ENCODE assay signal across 8 mouse cellular contexts in the genomic region with DNA sequence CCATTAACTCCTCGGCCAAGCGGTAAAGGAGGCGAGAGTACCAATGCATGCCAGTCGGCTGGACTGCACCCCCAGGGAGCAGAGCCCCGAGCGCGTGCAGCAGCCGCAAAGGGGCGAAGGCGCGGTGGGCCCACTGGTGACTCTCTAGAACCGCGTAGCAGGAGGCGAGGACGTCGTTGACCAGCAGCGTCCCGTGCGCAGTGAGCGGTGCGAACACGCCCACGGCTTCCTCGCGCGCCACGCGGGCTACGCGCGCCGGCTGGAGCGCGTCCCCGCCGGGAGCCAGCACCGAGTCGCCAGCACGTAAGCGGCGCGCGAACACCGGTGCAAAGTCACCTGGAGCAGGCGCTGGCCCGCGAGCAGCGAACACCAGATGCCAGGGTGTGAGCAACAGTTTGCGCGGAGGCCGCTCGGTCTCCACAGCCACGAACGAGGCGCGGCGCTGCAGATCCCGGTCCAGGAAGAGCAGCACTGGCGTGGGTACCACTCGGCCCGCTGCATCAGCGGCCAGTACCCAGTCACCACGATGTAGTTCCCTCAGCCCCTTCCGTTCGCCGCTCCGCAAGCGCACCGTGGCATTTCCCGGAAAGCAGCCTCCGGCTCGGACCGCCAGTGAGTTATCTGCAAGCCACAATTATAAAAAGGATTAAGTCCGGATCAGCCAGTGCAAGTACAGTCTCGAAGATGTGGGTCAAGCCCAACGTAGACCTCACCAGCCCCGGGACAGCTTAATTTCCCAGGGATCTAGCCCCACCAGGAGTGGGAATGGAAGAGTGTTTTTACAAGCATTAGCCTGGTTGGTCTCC. TPM values are rescaled to one million over a fixed set of nuclear protein-coding genes. Genes with fewer than 3 reads are reported as not detected.
DNase-seq lines count a peak whose midpoint lies in the region; ATAC-seq and TF ChIP-seq lines count a peak whose summit lies in the region.

Rhebl1 (minus strand) TSS at position 601 of the 806 bp plus-strand sequence.

- H3K9me3 ChIP-seq in CH12.LX (replicated peaks; ENCODE audit: low read length): peaks cover 6% of the 10 kb centered on the region
- H3K9me3 ChIP-seq in heart, postnatal 0 days (replicated peaks; ENCODE audit: control insufficient read depth, low read length): no peaks in the 10 kb centered on the region
- no peaks in the 10 kb centered on the region for H3K9me3 ChIP-seq in limb, embryonic 10.5 days (replicated peaks)
- no peaks in the 10 kb centered on the region for H3K9me3 ChIP-seq in midbrain, embryonic 12.5 days

- no peak within 1 kb of the TSS for H3K27ac ChIP-seq in CH12.LX (ENCODE audit: insufficient read depth, low read depth)
- no peak within 1 kb of the TSS for H3K27ac ChIP-seq in heart, postnatal 0 days (ENCODE audit: low read depth)
- peak within 1 kb of the TSS; percentile 77; the same call in 1 of the 2 replicates for H3K27ac ChIP-seq in limb, embryonic 10.5 days
- H3K27ac ChIP-seq in midbrain, embryonic 12.5 days (replicated peaks): no peak within 1 kb of the TSS

- TF ChIP-seq EP300 in CH12.LX (IDR thresholded peaks at IDR 0.05; ENCODE audit: low read length): no peak
- TF ChIP-seq EP300 in heart, postnatal 0 days (IDR thresholded peaks at IDR 0.05; ENCODE audit: low read depth): no peak

- peaks cover 6 to 8% of the 10 kb centered on the region in 2 experiments; a peak in 3 of 4 replicates for H3K4me1 ChIP-seq in CH12.LX (ENCODE audit: control insufficient read depth in 1 of 2, insufficient read depth in 2 of 2)
- peaks cover 33% of the 10 kb centered on the region for H3K4me1 ChIP-seq in heart, postnatal 0 days (ENCODE audit: control insufficient read depth, insufficient read depth)
- peaks cover 52% of the 10 kb centered on the region for H3K4me1 ChIP-seq in limb, embryonic 10.5 days
- H3K4me1 ChIP-seq in midbrain, embryonic 12.5 days: peaks cover 44% of the 10 kb centered on the region

- peak within 1 kb of the TSS in 1 of 3 experiments; percentile 44 for H3K4me3 ChIP-seq in CH12.LX (replicated peaks in 1 of 3; ENCODE audit: low read depth in 2 of 3, low read length in 2 of 3, poor library complexity in 1 of 3)
- peak within 1 kb of the TSS; percentile 60 for H3K4me3 ChIP-seq in heart, postnatal 0 days (ENCODE audit: low read depth, low read length)
- peak within 1 kb of the TSS; percentile 61 for H3K4me3 ChIP-seq in limb, embryonic 10.5 days
- H3K4me3 ChIP-seq in midbrain, embryonic 12.5 days: peak within 1 kb of the TSS; percentile 47

- no peaks in the 10 kb centered on the region for H3K79me2 ChIP-seq in CH12.LX (replicated peaks; ENCODE audit: control insufficient read depth, extremely low read depth, insufficient read depth, poor library complexity, severe bottlenecking)

- WGBS in heart, postnatal 0 days: 2% methylated on average over 73 of the region's 77 CpGs
- under 1% methylated on average over 77 of the region's 77 CpGs for WGBS in limb, embryonic 10.5 days
- under 1% methylated on average over 77 of the region's 77 CpGs for WGBS in midbrain, embryonic 12.5 days

- no peak for TF ChIP-seq RAD21 in CH12.LX (IDR thresholded peaks at IDR 0.05; ENCODE audit: low read depth, low read length)

- peaks cover 3% of the 10 kb centered on the region for H3K27me3 ChIP-seq in CH12.LX (replicated peaks)
- H3K27me3 ChIP-seq in heart, postnatal 0 days (ENCODE audit: control insufficient read depth, insufficient read depth, low read length): peaks cover 59% of the 10 kb centered on the region
- peaks cover 87% of the 10 kb centered on the region for H3K27me3 ChIP-seq in limb, embryonic 10.5 days (ENCODE audit: low read depth, poor library complexity, severe bottlenecking)
- H3K27me3 ChIP-seq in midbrain, embryonic 12.5 days: peaks cover 85% of the 10 kb centered on the region

- peak; percentile 38 for DNase-seq in gastrocnemius, postnatal 10 days
- DNase-seq in gastrocnemius, adult 8-10 months (ENCODE audit: low spot score in 2 of 2): no peak
- DNase-seq in CH12.LX (ENCODE audit: extremely low read depth): no peak
- peak; percentile 43 to 46 for DNase-seq in cerebellum, postnatal 36 days
- DNase-seq in heart, postnatal 0 days (ENCODE audit: low spot score): no peak
- no peak for DNase-seq in limb, embryonic 10.5 days (ENCODE audit: low spot score)
- DNase-seq in thymus, postnatal 25 days: peak; percentile 20

- H3K36me3 ChIP-seq in CH12.LX (replicated peaks in 1 of 2; ENCODE audit: control insufficient read depth in 1 of 2, insufficient read depth in 1 of 2, low read length in 1 of 2): peaks cover 0 to 1% of the 10 kb centered on the region in 2 experiments
- no peaks in the 10 kb centered on the region for H3K36me3 ChIP-seq in heart, postnatal 0 days (replicated peaks; ENCODE audit: control insufficient read depth, insufficient read depth, low read length)
- H3K36me3 ChIP-seq in limb, embryonic 10.5 days: no peaks in the 10 kb centered on the region
- H3K36me3 ChIP-seq in midbrain, embryonic 12.5 days: no peaks in the 10 kb centered on the region

- dilution Hi-C loops in CH12.LX (cut with MboI; ENCODE audit: extremely low pct_ligation_motif_present, extremely low pct_unique_long_range_greater_than_20kb, low sequenced_read_pairs): no loop called here

- H3K9ac ChIP-seq in CH12.LX (ENCODE audit: insufficient read depth, low read depth): no peak within 1 kb of the TSS
- peak within 1 kb of the TSS; percentile 61 for H3K9ac ChIP-seq in heart, postnatal 0 days (replicated peaks; ENCODE audit: low read depth, low read length)
- H3K9ac ChIP-seq in midbrain, embryonic 12.5 days (replicated peaks): peak within 1 kb of the TSS; percentile 54

- in situ Hi-C loops in CH12.LX (cut with MboI; ENCODE audit: low pct_ligation_motif_present, low pct_unique_long_range_greater_than_20kb, low sequenced_read_pairs): no loop called here

- H3K4me2 ChIP-seq in CH12.LX (ENCODE audit: insufficient read depth, low read depth, poor library complexity, severe bottlenecking): peak within 1 kb of the TSS; percentile 73
- peak within 1 kb of the TSS; percentile 95 for H3K4me2 ChIP-seq in heart, postnatal 0 days (ENCODE audit: low read depth, low read length)
- H3K4me2 ChIP-seq in midbrain, embryonic 12.5 days (replicated peaks): peak within 1 kb of the TSS; percentile 90

- no peak for TF ChIP-seq CTCF in CH12.LX (conservative IDR thresholded peaks at IDR 0.05 in 1 of 2, IDR thresholded peaks at IDR 0.05 in 1 of 2; ENCODE audit: low read depth in 2 of 2, low read length in 2 of 2)
- no peak for TF ChIP-seq CTCF in heart, postnatal 0 days (IDR thresholded peaks at IDR 0.05; ENCODE audit: low read depth)

- ATAC-seq in heart, postnatal 0 days (ENCODE audit: insufficient read depth, low read depth): no peak
- no peak for ATAC-seq in midbrain, embryonic 12.5 days (ENCODE audit: low FRiP score, low read depth)

- no peak for TF ChIP-seq POLR2A in CH12.LX (IDR thresholded peaks at IDR 0.05; ENCODE audit: low read depth, low read length)

TF ChIP-seq in CH12.LX, 34 proteins besides CTCF, POLR2A, EP300 and RAD21:
- TF ChIP-seq NRF1 (IDR thresholded peaks at IDR 0.05; ENCODE audit: low read depth, low read length): no peak
- TF ChIP-seq MXI1 (IDR thresholded peaks at IDR 0.05; ENCODE audit: low read depth, low read length): 0 out of 2 replicates have a peak, but pooled peaks have one; percentile 53
- TF ChIP-seq CHD2 (IDR thresholded peaks at IDR 0.05; ENCODE audit: low read length): no peak
- TF ChIP-seq JUND (conservative IDR thresholded peaks at IDR 0.05; ENCODE audit: low read depth, low read length): no peak
- TF ChIP-seq MAX (IDR thresholded peaks at IDR 0.05; ENCODE audit: low read length): peak; percentile 21; the same call in 1 of the 2 replicates
- no peak for TF ChIP-seq TBP (conservative IDR thresholded peaks at IDR 0.05; ENCODE audit: low read depth, low read length)
- TF ChIP-seq TCF12 (IDR thresholded peaks at IDR 0.05; ENCODE audit: low read depth, low read length): no peak

RNA-seq across cellular contexts. Expression of gene Rhebl1, which starts in this region (rescaled TPM):
- total RNA-seq in gastrocnemius, postnatal 10 days (2021): 1 to 10 TPM; 2.1 to 2.7 TPM
- total RNA-seq in gastrocnemius, adult 8-10 months (2022): 1 to 10 TPM; 1.4 to 2.9 (median 2.0) TPM
- total RNA-seq in CH12.LX (2012; rRNA removed) (11.1 and 13.9 TPM in 2 replicates), CH12.LX (2014; rRNA removed) (17.6 and 23.2 TPM in 2 replicates)
- polyA plus RNA-seq in CH12.LX (2012; ENCODE audit: insufficient read length, low read depth): 23.3 and 25.1 TPM in 2 replicates
- 7.5 and 12.6 TPM in 2 replicates for total RNA-seq in heart, postnatal 0 days (2014; rRNA removed; ENCODE audit: low replicate concordance)
- polyA plus RNA-seq in heart, postnatal 0 days (2015; fragmentation: Nextera tagmentation; extraction: Ambion mirVana): 4.0 and 4.1 TPM in 2 replicates
- polyA plus RNA-seq in limb, embryonic 10.5 days (2016; fragmentation: Nextera tagmentation; extraction: Ambion mirVana): 27.9 and 34.3 TPM in 2 replicates
- 20.1 and 22.9 TPM in 2 replicates for polyA plus RNA-seq in midbrain, embryonic 12.5 days (2016; fragmentation: Nextera tagmentation; extraction: Ambion mirVana)

Comparison
In these comparisons a context has a peak if more than half of its experiments do, and no peak if none do; other contexts are left out.
1. DNase-seq: peak in gastrocnemius, postnatal 10 days (single experiment), cerebellum, postnatal 36 days (2 of 2) and thymus, postnatal 25 days (single experiment); none in gastrocnemius, adult 8-10 months (0 of 2), CH12.LX (single experiment), heart, postnatal 0 days (single experiment) and limb, embryonic 10.5 days (single experiment).
2. Peak in every context shown above with its lines, with median percentiles within 50 percentile points of each other: H3K4me2 ChIP-seq.